Comparison of ENCODE assay signal across 25 mouse cellular contexts in the genomic region with DNA sequence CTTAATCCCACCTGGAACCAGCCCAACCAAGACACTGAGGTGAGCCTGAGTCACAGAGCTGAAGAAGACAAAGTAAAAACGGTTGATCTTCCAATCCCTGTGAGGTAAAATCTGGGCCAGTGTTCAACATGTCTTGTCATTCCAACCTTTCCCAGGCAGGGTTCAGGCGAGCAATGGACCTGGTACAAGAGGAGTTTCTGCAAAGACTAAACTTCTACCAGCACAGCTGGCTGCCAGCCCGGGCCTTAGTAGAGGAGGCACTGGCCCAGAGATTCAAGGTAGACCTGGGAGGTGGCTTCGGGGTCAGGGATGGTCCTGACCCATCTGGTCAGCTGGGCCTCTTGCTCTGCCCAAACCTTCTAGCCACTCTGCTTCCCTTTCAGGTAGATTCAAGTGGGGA. TPM values are rescaled to one million over a fixed set of nuclear protein-coding genes. Genes with fewer than 3 reads are reported as not detected.
DNase-seq lines count a peak whose midpoint lies in the region; ATAC-seq lines count a peak whose summit lies in the region.
"Had no signal": no experiment of that assay in that cellular context is flagged by ENCODE, and none has a peak within 500 bp of the region (broad histone marks: within the 10 kb centered on the region; RNA-seq: fewer than 3 reads in every experiment).

No protein-coding gene starts in this region.

- peak overlapping the region; percentile 19; the same call in 1 of the 2 replicates for H3K9ac ChIP-seq in hindbrain, embryonic 13.5 days
- H3K9ac ChIP-seq in hindbrain, embryonic 14.5 days, result no peak overlapping the region
- H3K9ac ChIP-seq in kidney, embryonic 14.5 days (ENCODE audit: low read depth, low read length), result no peak overlapping the region
- H3K9ac ChIP-seq in kidney, embryonic 16.5 days (replicated peaks; ENCODE audit: low read length), result no peak overlapping the region
- H3K9ac ChIP-seq: embryonic facial prominence, embryonic 12.5 days; forebrain, embryonic 13.5 days had no signal

- no peak overlapping the region for H3K4me2 ChIP-seq in hindbrain, embryonic 13.5 days
- H3K4me2 ChIP-seq in hindbrain, embryonic 14.5 days (replicated peaks), result no peak overlapping the region
- no peak overlapping the region for H3K4me2 ChIP-seq in kidney, embryonic 14.5 days (replicated peaks; ENCODE audit: low read depth, low read length)
- no peak overlapping the region for H3K4me2 ChIP-seq in kidney, embryonic 16.5 days (replicated peaks; ENCODE audit: low read depth, low read length)
- H3K4me2 ChIP-seq: embryonic facial prominence, embryonic 12.5 days; forebrain, embryonic 13.5 days had no signal

- 91% methylated on average over 4 of the region's 4 CpGs for WGBS in hindbrain, embryonic 13.5 days
- 94% methylated on average over 4 of the region's 4 CpGs for WGBS in hindbrain, embryonic 14.5 days
- 87% methylated on average over 4 of the region's 4 CpGs for WGBS in kidney, embryonic 14.5 days
- 88% methylated on average over 4 of the region's 4 CpGs for WGBS in kidney, embryonic 16.5 days

- DNase-seq in hindbrain, embryonic 14.5 days (ENCODE audit: low spot score), result no peak
- peak; percentile 27 for DNase-seq in kidney, adult 18-20 months
- DNase-seq in kidney, postnatal 14 days, result no peak
- DNase-seq in kidney, adult 8-10 months, result peak; percentile 40 to 58
- DNase-seq in kidney, postnatal 36 days, result peak; percentile 25 to 77
- DNase-seq: adrenal gland, adult 8-10 months; adrenal gland, postnatal 14 days; adrenal gland, postnatal 36 days; B cell, adult 2 months; cerebellum, adult 11-12 months; cerebellum, adult 2 months; cerebellum, adult 9-10 months; cerebellum, postnatal 10 days; cerebellum, postnatal 25 days had no signal

- no peak overlapping the region for H3K4me3 ChIP-seq in hindbrain, embryonic 13.5 days
- H3K4me3 ChIP-seq in hindbrain, embryonic 14.5 days (replicated peaks; ENCODE audit: low read length), result no peak overlapping the region
- no peak overlapping the region for H3K4me3 ChIP-seq in kidney, embryonic 14.5 days (ENCODE audit: low read length)
- H3K4me3 ChIP-seq in kidney, embryonic 16.5 days (ENCODE audit: low read length), result no peak overlapping the region
- H3K4me3 ChIP-seq: embryonic facial prominence, embryonic 10.5 days; embryonic facial prominence, embryonic 12.5 days; forebrain, embryonic 13.5 days had no signal

- H3K4me1 ChIP-seq in hindbrain, embryonic 13.5 days (replicated peaks), result peaks cover 15% of the 10 kb centered on the region
- H3K4me1 ChIP-seq in hindbrain, embryonic 14.5 days (replicated peaks; ENCODE audit: control insufficient read depth, insufficient read depth, low read length), result peaks cover 9% of the 10 kb centered on the region
- H3K4me1 ChIP-seq in kidney, embryonic 14.5 days (ENCODE audit: control insufficient read depth, insufficient read depth, low read length), result peaks cover 9% of the 10 kb centered on the region
- peaks cover 15% of the 10 kb centered on the region for H3K4me1 ChIP-seq in kidney, embryonic 16.5 days (ENCODE audit: insufficient read depth, low read length)

- ATAC-seq in hindbrain, embryonic 13.5 days (ENCODE audit: low FRiP score), result no peak
- ATAC-seq in hindbrain, embryonic 14.5 days (ENCODE audit: low FRiP score), result no peak
- no peak for ATAC-seq in kidney, embryonic 14.5 days (ENCODE audit: low FRiP score, low TSS enrichment)
- no peak for ATAC-seq in kidney, embryonic 16.5 days (ENCODE audit: low FRiP score, low TSS enrichment)
- ATAC-seq: activated CD4-positive, CD25-positive, alpha-beta regulatory T cell, adult 4 months; CD4-positive, CD25-positive, alpha-beta regulatory T cell, adult 4 months; forebrain, embryonic 13.5 days; Patski had no signal

- no peaks in the 10 kb centered on the region for H3K27me3 ChIP-seq in hindbrain, embryonic 13.5 days
- H3K27me3 ChIP-seq in hindbrain, embryonic 14.5 days (ENCODE audit: control insufficient read depth, insufficient read depth, low read length), result no peaks in the 10 kb centered on the region
- no peaks in the 10 kb centered on the region for H3K27me3 ChIP-seq in kidney, embryonic 14.5 days (ENCODE audit: control insufficient read depth, insufficient read depth, low read length)
- no peaks in the 10 kb centered on the region for H3K27me3 ChIP-seq in kidney, embryonic 16.5 days (ENCODE audit: insufficient read depth, low read length)
- H3K27me3 ChIP-seq: CH12.LX; embryonic facial prominence, embryonic 12.5 days; forebrain, embryonic 13.5 days; Patski had no signal

- peaks cover 73% of the 10 kb centered on the region for H3K36me3 ChIP-seq in hindbrain, embryonic 13.5 days
- peaks cover 71% of the 10 kb centered on the region for H3K36me3 ChIP-seq in hindbrain, embryonic 14.5 days (replicated peaks; ENCODE audit: control insufficient read depth, insufficient read depth)
- H3K36me3 ChIP-seq in kidney, embryonic 14.5 days (ENCODE audit: control insufficient read depth, insufficient read depth, low read length), result peaks cover 70% of the 10 kb centered on the region
- peaks cover 54% of the 10 kb centered on the region for H3K36me3 ChIP-seq in kidney, embryonic 16.5 days (ENCODE audit: insufficient read depth, low read length)

- H3K27ac ChIP-seq in hindbrain, embryonic 13.5 days, result no peak overlapping the region
- H3K27ac ChIP-seq in hindbrain, embryonic 14.5 days, result no peak overlapping the region
- no peak overlapping the region for H3K27ac ChIP-seq in kidney, embryonic 14.5 days (ENCODE audit: low read depth, low read length)
- no peak overlapping the region for H3K27ac ChIP-seq in kidney, embryonic 16.5 days (ENCODE audit: low read length)
- H3K27ac ChIP-seq: embryonic facial prominence, embryonic 10.5 days; embryonic facial prominence, embryonic 12.5 days; forebrain, embryonic 13.5 days had no signal

- H3K9me3 ChIP-seq in hindbrain, embryonic 13.5 days, result no peaks in the 10 kb centered on the region
- no peaks in the 10 kb centered on the region for H3K9me3 ChIP-seq in hindbrain, embryonic 14.5 days (ENCODE audit: control insufficient read depth, low read length)
- H3K9me3 ChIP-seq in kidney, embryonic 14.5 days (ENCODE audit: control insufficient read depth, low read length), result no peaks in the 10 kb centered on the region
- H3K9me3 ChIP-seq in kidney, embryonic 16.5 days (ENCODE audit: low read length), result no peaks in the 10 kb centered on the region
- H3K9me3 ChIP-seq: embryonic facial prominence, embryonic 10.5 days; embryonic facial prominence, embryonic 12.5 days; forebrain, embryonic 13.5 days; G1E had no signal

RNA-seq across cellular contexts. Expression of gene Myg1, which starts 5.4 kb away (rescaled TPM):
- 91.8 and 96.4 TPM in 2 replicates for polyA plus RNA-seq in hindbrain, embryonic 13.5 days (2015; fragmentation: Nextera tagmentation; extraction: Ambion mirVana)
- polyA plus RNA-seq in hindbrain, embryonic 14.5 days (2014; fragmentation: Nextera tagmentation; extraction: Ambion mirVana), result 77.4 and 78.4 TPM in 2 replicates
- polyA plus RNA-seq in kidney, embryonic 14.5 days (2014; fragmentation: Nextera tagmentation; extraction: Ambion mirVana), result 117 and 129 TPM in 2 replicates
- polyA plus RNA-seq in kidney, embryonic 16.5 days (2015; fragmentation: Nextera tagmentation; extraction: Ambion mirVana), result 118 and 120 TPM in 2 replicates

RNA-seq across cellular contexts. Expression of gene Pfdn5, which starts 11.0 kb away (rescaled TPM):
- polyA plus RNA-seq in hindbrain, embryonic 13.5 days (2015; fragmentation: Nextera tagmentation; extraction: Ambion mirVana), result 502 and 514 TPM in 2 replicates
- polyA plus RNA-seq in hindbrain, embryonic 14.5 days (2014; fragmentation: Nextera tagmentation; extraction: Ambion mirVana), result 518 and 626 TPM in 2 replicates
- 481 and 576 TPM in 2 replicates for polyA plus RNA-seq in kidney, embryonic 14.5 days (2014; fragmentation: Nextera tagmentation; extraction: Ambion mirVana)
- polyA plus RNA-seq in kidney, embryonic 16.5 days (2015; fragmentation: Nextera tagmentation; extraction: Ambion mirVana), result 376 and 377 TPM in 2 replicates

RNA-seq across cellular contexts. Expression of gene Aaas, which starts 13.6 kb away (rescaled TPM):
- polyA plus RNA-seq in hindbrain, embryonic 13.5 days (2015; fragmentation: Nextera tagmentation; extraction: Ambion mirVana), result 33.3 and 34.8 TPM in 2 replicates
- 30.7 and 33.8 TPM in 2 replicates for polyA plus RNA-seq in hindbrain, embryonic 14.5 days (2014; fragmentation: Nextera tagmentation; extraction: Ambion mirVana)
- polyA plus RNA-seq in kidney, embryonic 14.5 days (2014; fragmentation: Nextera tagmentation; extraction: Ambion mirVana), result 73.3 and 84.7 TPM in 2 replicates
- 89.2 and 91.7 TPM in 2 replicates for polyA plus RNA-seq in kidney, embryonic 16.5 days (2015; fragmentation: Nextera tagmentation; extraction: Ambion mirVana)

RNA-seq across cellular contexts. Expression of gene Sp7, which starts 30.0 kb away (rescaled TPM):
- 1.1 and 1.2 TPM in 2 replicates for polyA plus RNA-seq in hindbrain, embryonic 13.5 days (2015; fragmentation: Nextera tagmentation; extraction: Ambion mirVana)
- polyA plus RNA-seq in hindbrain, embryonic 14.5 days (2014; fragmentation: Nextera tagmentation; extraction: Ambion mirVana), result 0.64 and 0.82 TPM in 2 replicates
- 1.0 and 2.0 TPM in 2 replicates for polyA plus RNA-seq in kidney, embryonic 14.5 days (2014; fragmentation: Nextera tagmentation; extraction: Ambion mirVana)
- 1.2 and 1.3 TPM in 2 replicates for polyA plus RNA-seq in kidney, embryonic 16.5 days (2015; fragmentation: Nextera tagmentation; extraction: Ambion mirVana)
- polyA plus RNA-seq: activated CD4-positive, CD25-positive, alpha-beta regulatory T cell, adult 4 months; CD4-positive, CD25-positive, alpha-beta regulatory T cell, adult 4 months; G1E; Patski had no signal

RNA-seq across cellular contexts. Expression of gene Espl1, which starts 40.9 kb away (rescaled TPM):
- polyA plus RNA-seq in hindbrain, embryonic 13.5 days (2015; fragmentation: Nextera tagmentation; extraction: Ambion mirVana), result 7.0 and 7.2 TPM in 2 replicates
- polyA plus RNA-seq in hindbrain, embryonic 14.5 days (2014; fragmentation: Nextera tagmentation; extraction: Ambion mirVana), result 6.8 and 7.0 TPM in 2 replicates
- polyA plus RNA-seq in kidney, embryonic 14.5 days (2014; fragmentation: Nextera tagmentation; extraction: Ambion mirVana), result 33.6 and 35.2 TPM in 2 replicates
- polyA plus RNA-seq in kidney, embryonic 16.5 days (2015; fragmentation: Nextera tagmentation; extraction: Ambion mirVana), result 31.4 and 33.6 TPM in 2 replicates

Comparison
In these comparisons a context has a peak if more than half of its experiments do, and no peak if none do; other contexts are left out.
1. DNase-seq: peak in kidney, adult 18-20 months (single experiment), kidney, adult 8-10 months (2 of 2) and kidney, postnatal 36 days (2 of 2); none in hindbrain, embryonic 14.5 days (single experiment) and kidney, postnatal 14 days (single experiment).